Mouse (Mus musculus) lung, postnatal 4 days (tissue): ENCODE measurements around the gene Nktr.
A peak's percentile ranks its signal among the peaks of the same experiment; 100 is the strongest.

Experiments used
- DNase-seq, 2 experiments: peaks; one replicate each; pipeline ENCODE4 v3.0.0; 2021

The Nktr gene

DNA sequence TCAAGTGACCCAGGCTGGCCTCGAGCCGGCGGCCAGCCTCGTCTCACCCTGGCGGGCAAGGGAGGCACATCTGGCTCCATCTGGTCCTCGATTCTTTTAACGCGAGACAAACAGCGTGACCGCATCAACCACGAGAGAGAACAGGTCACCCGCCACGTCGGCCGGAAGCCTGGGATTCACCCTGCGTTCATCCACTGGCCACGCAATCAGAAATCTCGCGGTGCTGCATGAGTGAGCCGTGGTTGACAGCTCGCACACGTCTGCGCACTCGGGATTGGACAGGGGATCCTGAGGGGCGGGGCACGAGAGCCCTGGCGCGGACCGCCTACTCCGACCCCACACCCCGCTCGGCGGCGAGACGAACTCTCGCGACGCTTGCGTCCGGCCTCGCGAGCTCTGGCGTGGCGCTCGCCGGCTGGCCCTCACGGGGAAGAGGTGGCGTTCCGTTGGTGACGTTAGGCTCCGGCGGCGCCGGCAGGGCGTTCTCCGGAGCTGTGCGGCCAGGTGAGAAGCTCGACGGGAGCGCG is at the start of gene Nktr:
TSS of gene Nktr (plus strand) at position 378 of the 527 bp plus-strand sequence.
- peak; percentile 98 to 100 for DNase-seq

DNA sequence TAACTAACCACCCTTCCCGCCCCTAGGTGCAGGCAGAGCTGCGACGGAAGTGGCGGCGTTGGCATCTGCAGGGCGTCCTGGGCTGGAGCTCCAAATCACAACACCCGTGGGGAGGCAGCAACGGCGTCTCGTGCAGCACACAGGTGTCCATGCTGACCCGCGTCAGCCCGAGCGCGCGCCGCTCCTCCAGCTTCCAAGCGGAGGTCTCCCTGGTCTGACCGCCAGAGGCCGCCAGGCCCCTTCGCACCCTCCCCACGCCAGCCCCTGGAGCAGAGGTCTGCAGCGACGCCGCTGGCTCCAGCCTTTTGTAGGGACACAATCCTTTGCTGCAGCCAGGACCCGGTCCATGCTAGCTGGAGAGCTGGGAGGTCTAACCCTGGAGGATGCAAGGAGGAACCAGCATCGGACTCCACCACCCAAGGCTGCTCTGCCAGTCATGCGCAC is 49.6 kb upstream of the Nktr start:
- DNase-seq = peak; percentile 84 to 87

DNA sequence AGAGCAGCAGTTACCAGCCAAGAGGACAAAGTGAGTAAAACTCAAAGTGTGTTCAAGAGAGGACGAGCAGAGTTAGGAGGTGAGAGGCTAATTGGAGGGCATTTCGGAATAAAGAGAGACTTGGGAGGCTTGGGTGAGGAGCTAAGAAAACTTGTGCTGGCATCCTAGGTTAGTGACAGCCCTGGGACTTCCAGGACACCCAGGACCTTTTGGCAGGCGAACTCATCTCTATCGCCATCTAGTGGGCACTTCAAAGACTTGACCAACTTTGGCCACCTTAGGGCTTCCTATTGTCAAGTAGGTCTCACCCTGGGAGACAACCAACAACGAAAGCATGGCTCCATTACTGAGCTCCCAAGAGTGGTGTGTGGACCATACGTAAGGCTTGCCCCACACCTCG is 47.7 kb upstream of the Nktr start:
- DNase-seq = peak; percentile 47 to 67

DNA sequence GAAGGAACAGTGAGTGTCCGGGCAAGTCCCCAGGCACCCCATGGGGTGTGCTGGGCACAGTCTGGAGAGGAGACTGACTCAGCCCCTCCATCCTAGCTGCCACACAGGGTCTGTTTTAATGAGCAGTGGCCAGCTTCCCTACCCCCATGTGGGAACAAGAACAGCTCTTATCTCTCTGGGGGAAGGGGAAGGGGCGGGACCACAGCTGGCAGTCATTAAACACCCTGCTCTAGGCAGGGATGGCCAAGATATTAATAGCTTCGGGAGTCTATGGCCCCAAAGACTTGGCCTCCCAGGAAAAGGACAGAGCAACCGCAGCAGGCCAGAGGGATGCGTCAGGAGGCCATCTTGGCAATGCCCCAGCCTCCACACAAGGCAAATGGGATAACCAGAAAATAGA is 46.7 kb upstream of the Nktr start:
- peak; percentile 54 to 74 for DNase-seq

DNA sequence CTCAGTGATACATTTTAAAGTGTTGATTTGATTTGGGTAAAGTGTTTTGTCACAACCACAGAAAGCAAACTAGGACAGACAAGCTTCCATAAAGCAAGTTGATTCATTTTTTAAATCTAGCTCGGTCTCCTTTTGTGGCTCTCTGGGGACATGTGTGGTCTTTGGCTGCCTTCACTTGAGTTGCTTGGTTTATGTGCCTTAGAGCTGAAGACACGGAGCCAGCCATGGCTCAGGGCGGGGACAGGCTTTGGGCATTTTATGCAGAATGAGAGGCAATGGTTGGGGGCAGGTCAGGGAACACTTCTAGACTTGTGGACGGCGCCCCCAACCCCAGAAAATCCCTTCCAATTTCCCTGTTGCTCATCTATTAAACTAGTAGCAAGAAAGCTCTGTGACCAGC is 45.3 kb upstream of the Nktr start:
- DNase-seq = no peak

DNA sequence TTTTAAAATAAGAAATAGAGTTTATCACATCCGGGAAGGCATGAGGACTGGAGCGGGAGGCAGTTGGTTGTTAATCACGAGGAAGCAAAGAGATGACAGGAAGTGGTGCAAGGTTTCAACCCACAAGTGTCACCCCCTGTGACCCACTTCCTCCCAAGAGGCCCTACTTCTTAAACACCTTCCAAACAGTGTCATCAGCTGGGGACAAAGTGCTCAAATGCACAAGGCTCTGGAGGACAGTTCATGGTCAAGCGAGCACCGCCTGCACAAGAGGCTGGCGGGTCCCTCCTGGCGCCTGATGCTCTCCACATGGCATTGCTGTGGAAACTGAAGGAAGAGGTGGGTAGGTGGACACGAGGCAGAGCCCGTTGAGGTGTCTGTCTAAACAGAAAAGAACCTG is 44.0 kb upstream of the Nktr start:
- DNase-seq = peak; percentile 37 to 40

DNA sequence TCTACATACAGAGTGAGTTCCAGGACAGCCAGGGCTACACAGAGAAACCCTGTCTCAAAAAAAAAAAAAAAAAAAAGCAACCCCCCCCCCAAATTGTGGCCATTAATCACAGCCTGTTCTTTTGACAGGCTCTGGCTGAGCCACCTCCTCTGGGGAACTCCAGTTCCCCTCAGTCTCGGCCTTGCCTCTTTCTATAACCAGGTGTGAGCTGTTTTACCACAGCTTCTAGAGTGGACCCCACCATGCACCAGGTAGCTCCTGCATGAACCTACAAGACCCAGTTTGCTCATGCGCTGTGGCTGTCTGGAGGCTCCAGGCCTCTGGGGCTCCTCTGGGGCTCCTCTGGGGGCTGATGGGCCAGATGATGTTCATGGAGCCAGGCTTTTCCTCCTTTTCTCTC is 43.4 kb upstream of the Nktr start:
- DNase-seq = no peak

DNA sequence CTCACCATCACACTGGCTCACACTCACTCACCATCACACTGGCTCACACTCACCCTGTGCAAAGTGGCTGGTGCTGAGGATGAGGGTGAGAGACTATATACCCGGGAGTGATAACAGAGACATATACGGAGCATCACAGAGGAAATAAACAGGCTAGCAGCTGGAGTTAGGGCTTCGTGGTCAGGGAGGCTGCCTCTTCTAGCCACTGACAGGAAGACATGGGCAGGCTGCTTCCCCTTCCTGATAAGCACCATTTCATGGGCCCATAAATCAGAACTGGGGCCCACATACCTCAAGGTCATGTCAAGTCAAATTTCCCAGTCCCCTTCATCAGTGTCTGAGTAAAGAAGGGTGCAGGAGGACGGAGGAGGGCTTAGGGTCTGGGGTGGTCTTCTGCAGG is 41.9 kb upstream of the Nktr start:
- DNase-seq = peak; percentile 30 to 54

DNA sequence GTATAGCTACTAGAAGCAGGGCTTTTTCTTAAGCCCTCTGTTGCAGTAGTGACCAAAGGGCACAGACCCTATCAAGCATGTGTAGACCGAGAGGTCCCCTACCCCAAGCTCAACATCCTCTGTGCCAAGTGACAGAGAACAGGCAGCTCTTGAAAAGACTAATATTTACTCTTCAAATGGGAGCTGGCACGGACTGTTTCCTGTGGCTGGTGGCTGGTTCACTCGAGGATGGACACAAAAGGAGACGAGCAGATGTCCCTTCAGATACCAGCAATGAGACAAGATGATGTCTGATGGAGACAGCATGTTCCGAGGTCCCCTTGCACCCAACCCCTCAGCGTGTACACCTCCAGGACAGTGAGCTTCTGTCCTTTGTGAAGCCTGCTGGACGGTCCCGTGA is 41.5 kb upstream of the Nktr start:
- DNase-seq = peak; percentile 68 to 75

DNA sequence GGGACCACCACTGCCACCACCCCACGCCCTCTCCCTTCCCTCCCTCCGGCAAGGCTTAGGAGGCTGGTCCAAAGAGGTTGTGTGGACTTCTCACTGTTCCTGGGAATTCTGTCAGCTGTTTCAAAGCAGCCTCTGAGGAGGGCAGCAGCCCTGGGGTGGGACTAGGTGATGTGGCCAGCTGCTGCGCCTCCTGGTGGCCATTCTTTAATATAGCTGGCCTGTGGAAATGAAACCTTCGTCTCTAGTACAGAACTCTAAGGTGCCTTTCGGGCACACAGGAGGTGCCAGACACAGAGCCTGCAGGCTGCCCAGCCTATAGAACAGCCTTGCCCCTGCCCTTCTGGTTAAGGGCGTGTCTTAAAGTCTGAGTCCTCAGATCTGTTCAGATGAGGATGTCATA is 39.4 kb upstream of the Nktr start:
- DNase-seq = peak; percentile 75 to 76

DNA sequence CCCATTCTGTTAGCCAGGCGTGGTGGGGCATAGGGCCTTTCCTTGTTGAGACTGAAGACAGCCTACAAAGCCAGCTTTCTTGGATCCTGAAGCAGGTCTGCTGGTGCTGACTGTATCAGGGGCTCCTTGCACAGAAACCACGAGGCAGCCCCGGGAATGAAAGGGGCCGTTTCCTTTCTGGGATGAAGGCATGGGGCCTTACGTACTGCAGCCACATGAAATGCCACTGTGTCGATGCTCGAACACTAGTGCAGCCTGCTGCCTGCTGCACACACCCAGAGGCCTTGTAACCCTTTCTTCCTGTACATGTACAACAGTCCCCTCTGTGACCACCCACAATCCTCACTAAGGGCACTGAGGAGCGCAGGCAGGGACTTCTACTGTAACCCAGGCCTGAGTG is 37.8 kb upstream of the Nktr start:
- no peak for DNase-seq

DNA sequence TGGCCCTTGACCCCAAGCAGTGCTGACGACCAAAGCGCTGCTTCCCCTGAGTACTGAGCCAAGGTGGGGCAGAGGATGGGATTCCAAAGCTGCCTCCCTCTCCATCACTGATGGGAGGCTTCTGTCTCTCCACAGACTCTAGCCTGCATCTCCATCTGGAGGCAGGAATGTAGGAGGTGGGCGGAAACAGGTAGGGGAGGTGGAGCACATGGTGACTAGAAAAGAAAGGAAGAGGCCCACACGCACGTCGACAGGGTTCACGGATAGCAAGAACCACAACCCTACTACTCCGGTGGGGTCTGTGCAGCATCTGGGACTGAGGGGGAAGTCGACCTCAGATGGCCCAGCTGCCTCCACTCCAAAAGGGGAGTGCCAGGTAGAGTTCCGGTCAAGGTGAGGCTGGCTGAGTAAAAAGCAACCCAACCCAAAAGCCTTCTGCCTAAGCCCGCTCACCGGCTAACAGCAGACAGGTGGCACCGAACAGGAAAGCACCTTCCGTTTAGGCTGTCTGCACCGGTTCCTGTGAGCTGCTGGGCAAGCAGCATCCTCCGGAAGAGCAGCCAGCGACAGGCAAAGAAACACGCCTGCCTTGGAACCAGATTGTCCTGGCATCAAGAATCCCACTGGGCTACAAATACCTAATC is 36.8 kb upstream of the Nktr start:
- no peak for DNase-seq

DNA sequence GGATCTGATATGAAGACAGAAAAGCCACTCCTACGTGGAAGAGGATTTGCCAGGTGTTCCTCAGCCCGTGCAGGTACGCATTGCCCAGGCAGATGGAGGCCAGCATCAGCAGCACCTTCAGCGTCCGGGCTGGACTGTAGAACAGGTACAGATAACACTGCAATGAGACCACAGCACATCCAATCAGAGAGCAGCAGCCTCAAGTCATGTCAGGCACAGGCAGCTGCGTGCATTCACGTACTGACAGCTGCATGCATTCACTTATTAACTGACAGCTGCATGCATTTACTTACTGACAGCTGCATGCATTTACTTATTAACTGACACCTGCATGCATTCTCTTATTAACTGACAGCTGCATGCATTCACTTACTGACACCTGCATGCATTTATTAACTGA is 34.3 kb upstream of the Nktr start:
- DNase-seq = no peak

DNA sequence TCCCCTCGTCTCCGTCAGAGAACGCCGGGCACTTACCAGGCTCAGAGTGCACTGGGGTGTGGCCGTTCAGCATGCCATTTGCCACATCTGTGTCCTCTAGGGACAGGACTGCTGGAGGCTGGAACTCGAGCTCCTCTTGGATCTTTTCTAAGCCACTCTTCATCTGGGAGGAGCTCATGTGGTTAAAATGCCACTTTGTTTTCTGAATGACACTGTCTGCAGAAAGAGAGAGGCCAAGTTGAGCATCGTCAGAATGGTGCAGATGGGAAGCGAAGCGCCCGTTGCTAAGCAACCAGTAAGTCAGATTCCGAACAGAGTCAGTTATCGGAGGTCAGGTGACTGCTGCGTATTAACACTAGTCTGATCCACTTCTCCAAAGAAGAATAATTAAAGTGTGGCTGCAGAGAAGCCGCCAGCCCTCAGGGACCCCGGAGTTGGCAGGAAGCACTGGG is 28.7 kb upstream of the Nktr start:
- DNase-seq = no peak

DNA sequence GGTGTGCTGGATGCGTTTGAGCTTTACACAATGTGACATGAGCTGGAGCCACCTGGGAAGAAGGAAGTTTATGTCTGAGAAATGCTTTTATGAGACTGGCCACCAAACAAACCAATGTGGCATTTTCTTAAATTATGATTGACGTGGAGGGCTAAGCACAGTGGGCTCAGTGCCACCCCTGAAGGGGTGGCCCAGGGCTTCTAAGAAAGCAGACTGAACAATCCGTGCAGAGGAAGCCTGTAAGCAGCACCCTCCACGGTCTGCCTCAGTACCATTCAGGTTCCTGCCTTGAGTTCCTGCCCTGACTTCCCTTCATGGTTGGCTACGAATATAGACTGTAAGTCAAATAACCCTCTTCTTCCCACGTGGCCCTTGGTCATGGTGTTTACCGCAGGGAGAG is 28.2 kb upstream of the Nktr start:
- DNase-seq = no peak

DNA sequence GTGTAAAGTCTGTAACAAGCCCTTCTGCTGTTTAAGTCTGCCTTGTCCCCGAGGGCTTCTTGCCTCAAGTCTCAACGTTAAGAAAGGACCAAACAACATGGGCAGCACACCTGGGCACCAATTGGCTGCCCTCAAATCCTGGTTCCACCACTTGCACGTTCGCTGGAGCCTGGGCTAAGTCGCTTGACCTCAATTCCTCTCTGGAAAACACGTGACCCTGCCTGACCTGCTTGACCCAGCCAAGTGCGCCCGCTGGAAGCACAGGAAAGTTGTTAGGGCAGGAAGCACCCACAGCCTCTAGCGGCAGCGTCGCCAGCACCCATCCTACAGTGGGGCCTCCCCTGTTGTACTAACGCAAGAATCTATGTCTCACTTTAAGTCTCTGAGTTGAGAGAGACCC is 24.2 kb upstream of the Nktr start:
- no peak for DNase-seq

DNA sequence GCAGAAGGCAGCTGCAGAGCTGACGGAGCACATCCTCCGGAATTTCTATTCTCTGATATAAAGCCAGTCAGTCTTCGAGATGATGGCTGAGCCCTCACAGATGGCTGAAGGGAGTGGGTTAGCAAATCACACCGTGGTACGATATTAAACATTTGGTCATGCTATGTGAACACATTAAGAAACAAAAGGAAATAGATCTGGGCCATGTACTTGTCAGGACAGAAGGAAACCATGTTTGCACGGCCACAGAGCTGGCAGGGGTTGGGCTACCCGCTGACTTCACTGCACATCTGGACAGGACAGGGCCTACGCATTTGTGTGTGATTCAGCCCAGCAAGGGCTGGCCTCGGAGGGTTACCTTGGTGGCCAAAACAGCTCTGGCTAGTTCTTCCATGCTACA is 22.3 kb upstream of the Nktr start:
- DNase-seq = peak; percentile 48 to 86

DNA sequence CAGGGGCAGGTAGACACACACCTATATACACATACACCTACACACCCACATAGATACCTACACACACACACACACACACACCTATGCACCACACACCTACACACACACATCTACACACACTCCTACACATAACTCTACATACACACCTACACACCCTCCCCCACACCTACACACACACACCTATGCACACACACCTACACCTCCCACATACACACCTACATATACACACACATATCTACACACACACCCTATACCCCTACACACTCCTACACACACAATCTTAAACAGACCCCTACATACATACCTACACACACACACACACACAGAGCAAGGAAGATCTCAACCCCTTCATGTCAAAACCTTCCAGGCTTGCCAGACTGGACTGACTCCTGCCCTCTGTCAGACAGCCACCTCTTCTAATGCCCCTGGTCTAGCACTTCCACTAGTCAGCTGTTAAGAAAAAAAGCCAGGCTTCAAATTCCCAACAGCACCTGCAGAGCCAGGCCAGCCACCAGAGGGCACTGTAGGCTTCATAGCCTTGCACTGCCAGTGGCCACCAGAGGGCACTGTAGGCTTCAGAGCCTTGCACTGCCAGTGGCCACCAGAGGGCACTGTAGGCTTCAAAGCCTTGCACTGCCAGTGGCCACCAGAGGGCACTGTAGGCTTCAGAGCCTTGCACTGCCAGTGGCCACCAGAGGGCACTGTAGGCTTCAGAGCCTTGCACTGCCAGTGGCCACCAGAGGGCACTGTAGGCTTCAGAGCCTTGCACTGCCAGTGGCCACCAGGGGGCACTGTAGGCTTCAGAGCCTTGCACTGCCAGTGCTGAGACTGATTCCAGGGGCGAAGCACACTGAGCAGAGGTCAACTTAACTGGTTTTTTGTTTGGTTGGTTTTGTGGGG is 21.6 kb upstream of the Nktr start:
- peak; percentile 78 to 86 for DNase-seq

DNA sequence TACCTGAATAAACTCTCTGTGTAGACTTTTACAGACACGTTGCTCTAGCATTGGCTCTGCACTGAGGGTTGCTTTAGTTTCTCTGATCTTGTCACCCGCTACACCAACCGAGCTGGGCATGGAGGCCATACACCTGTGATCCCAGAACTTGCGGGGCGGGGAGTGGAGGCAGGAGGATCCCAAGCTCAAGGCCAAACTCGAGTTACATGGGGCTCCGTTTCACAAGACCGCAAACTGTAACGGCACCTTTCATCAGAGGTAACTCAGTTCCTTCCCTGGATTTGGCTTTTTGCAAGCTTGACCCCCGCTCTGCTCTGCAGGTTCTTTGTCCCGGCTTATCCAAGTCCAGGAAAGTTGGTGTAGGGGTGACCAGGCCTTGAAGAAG is 14.7 kb upstream of the Nktr start:
- no peak for DNase-seq

DNA sequence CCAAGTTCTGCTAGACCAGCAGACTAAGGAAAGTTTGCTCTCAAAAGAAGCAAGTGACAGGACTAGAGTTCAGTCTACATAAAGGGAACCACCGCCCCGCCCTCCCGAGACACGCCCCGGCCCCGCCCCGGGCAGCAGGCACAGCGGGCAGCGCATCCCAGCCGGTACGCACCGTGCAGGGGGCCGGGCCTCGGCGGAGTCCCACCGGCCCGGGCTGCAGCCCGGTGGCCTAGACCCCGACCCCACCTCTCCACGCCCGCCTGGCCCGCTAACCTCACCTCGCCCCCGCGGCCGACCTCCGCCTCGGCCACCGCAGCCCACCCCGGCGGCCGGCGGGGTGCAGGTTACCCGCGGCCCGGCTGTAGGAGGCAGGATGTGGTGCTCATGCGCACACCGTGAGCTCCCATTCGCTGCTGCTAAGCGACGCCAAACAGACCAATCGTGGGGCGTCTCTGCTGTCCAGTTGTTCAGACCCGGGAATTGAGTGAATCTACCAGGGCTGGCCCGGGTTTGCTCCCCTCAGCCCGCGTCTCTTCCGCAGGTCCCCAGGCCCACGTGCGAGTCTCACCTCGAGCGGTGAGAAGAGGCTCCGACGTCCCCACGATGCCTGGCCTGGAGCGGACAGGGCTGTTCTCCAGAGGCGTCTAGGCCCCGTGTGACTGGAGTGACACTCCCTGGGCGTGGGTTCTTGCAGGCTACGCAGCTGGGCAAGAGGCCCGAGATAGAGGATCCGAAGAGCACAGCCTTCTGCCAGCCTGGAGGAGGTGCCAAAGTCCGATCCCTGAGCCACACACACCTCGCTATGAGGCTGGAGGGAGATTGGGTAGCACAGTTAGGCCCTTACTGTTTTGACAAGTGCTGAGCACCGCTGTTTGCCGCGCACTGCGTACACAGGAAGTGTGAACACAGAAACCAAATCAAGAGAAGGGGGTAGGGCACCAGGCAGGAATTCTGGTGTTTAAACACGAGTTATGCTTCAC is 14.0 kb upstream of the Nktr start, which contains the start of gene Sec22c:
TSS of gene Sec22c (minus strand) at position 845 of the 980 bp plus-strand sequence.
- DNase-seq = peak; percentile 92 to 94

DNA sequence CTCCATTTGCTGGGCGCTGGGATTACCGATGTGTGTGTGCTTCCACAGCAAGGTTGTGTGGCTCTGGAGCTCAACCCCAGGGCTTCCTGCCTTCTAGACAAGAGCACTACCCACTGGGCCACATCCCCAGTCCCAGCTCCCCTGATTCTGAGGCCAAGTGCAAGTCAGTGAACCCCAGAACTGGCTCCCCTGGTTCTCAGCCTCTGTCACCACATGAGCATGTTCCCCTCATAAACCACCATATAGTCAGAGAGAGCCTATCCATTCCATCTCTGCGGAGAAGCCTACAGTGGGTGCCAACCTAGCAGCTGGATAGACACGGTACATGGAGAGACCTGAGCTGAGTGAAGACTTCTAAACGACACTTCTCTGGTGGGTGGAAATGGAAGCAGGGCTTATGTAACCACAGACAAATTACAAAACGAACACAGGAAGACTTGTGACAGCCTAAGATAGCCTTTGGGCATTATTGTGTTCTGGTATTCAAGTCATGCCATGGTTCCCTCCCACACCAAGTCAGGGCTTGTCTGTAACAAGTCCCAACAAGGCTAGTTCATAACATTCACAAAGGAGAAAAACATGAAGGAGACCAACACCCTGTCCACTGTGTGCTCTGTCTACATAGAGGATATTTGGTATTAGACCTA is 12.8 kb upstream of the Nktr start:
- DNase-seq = no peak

DNA sequence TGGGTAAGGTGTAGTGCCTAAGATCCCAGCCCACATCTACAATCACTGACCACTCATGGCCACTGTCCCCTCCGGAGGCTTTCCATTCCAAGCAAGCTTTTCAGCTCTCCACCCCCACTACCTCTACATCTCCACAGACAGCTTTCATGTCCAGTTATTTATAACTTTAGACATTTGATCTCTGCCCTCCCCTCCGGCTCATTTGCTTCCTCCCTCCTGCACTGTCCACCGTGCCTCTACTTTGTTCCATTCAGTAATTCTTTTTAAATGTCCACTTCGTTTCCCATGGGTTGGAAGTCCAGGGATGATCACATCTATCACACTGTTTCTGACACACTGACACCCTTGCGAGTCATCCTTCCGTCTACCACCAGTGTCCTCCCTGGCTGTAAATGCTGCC is 11.2 kb upstream of the Nktr start:
- DNase-seq = no peak
